Mouse (Mus musculus) erythroblast, embryonic 14.5 days (primary cell): Measurements from ENCODE around the gene Soat2.

Experiments
- GATA1 ChIP-seq: IDR thresholded peaks from 2 replicates; pipeline ENCODE4 v1.6.1; 2012; ENCODE audit warnings: low read length, inconsistent platforms, mixed read lengths
- TAL1 ChIP-seq: IDR thresholded peaks from 3 replicates; pipeline ENCODE4 v1.6.1; 2012; ENCODE audit warnings: low read length, inconsistent platforms, mixed read lengths

GRCm38 (mm10) chr15:102115731-102116231, 34.5 kb upstream of the Soat2 start:
- TF ChIP-seq TAL1 (no peak), GATA1 (no peak)
